Mouse (Mus musculus): ENCODE data around the gene Lrch1.

Gene Lrch1

GRCm38 (mm10) chr14:74723541-74723940 lies 224.1 kb downstream of the Lrch1 start:
- no peak for DNase-seq (ENCODE audit: low spot score)

GRCm38 (mm10) chr14:74709054-74709453 lies 238.6 kb downstream of the Lrch1 start:
- DNase-seq (ENCODE audit: low spot score): peak; percentile 2
